Mouse (Mus musculus): Measurements from ENCODE around the gene Hba-a1. TPM values are rescaled to one million over a fixed set of nuclear protein-coding genes. Genes with fewer than 3 reads are reported as not detected.
"Not testable (repeated sequence)": the region's sequence is repeated elsewhere in the genome, so short reads cannot be mapped to it uniquely, and the experiment has no call there.

Hba-a1 gene
- total RNA-seq (2022), result over 10,000 TPM in 1 of 4 experiments, 1,000 to 10,000 TPM in 3; 1,679 to 11,117 (median 2,615) TPM

DNA sequence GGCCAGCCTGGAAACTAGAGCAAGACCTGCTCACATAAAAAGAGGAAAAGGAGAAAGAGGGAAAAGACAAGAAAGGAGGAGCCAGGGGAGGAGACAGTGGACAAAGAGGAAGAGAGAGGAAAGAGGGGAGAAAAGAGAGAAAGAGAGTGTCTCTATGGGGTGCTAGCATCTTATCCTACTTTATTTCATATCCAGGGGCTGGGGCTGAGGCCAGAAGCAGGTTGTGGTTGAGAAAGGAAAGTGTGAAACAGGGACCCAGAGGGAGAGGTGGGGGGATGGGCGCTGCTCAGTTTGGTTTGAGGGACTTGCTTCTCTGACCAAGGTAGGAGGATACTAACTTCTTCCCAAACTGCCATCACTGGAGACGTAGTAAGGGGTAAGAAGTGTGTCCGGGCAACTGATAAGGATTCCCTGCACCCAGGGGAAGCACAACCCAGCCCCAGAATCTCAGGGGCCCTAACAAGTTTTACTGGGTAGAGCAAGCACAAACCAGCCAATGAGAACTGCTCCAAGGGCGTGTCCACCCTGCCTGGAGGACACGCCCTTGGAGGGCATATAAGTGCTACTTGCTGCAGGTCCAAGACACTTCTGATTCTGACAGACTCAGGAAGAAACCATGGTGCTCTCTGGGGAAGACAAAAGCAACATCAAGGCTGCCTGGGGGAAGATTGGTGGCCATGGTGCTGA, at the start of gene Hba-a1:
Gene Hba-a1, plus strand, starts transcription at position 421 of the 687 bp plus-strand sequence.
- not testable (repeated sequence) for DNase-seq (ENCODE audit: low spot score)

GRCm38 (mm10) chr11:32233895-32234294, 49.4 kb upstream of the Hba-a1 start:
- no peak for DNase-seq (ENCODE audit: low spot score)

- DNase-seq (ENCODE audit: low spot score), result no peak
Observed at GRCm38 (mm10) chr11:32234816-32235485, 48.4 kb upstream of the Hba-a1 start.

- peak; percentile 68 for DNase-seq (ENCODE audit: low spot score)
Observed at GRCm38 (mm10) chr11:32235646-32236045, 47.7 kb upstream of the Hba-a1 start.

DNA sequence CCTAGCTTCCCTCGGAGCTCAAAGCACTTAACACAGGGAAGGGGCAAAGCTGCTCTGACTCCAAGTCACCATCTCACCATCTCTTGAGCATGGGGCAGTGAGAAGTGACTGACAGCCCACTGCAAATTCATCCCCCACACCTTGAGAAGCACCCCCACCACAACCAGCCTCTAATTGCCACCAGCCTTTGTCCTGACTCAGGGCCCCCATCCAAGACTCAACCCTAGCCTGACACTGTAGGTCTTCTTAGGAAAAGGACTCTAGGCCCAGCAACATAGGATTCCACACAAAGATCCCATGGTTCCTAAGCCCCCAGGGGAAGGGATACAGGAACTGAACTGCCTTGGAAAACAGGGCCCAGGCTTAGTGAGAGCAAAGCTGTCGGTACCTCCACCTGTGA, 47.2 kb upstream of the Hba-a1 start:
- DNase-seq (ENCODE audit: low spot score), result no peak

GRCm38 (mm10) chr11:32236712-32237410, 46.5 kb upstream of the Hba-a1 start:
- DNase-seq (ENCODE audit: low spot score), result no peak

GRCm38 (mm10) chr11:32237411-32237795, 45.9 kb upstream of the Hba-a1 start:
- no peak for DNase-seq (ENCODE audit: low spot score)

GRCm38 (mm10) chr11:32238093-32238860, 45.0 kb upstream of the Hba-a1 start:
- DNase-seq (ENCODE audit: low spot score), result peak; percentile 67

GRCm38 (mm10) chr11:32241391-32241790, 41.9 kb upstream of the Hba-a1 start:
- DNase-seq (ENCODE audit: low spot score), result no peak

GRCm38 (mm10) chr11:32242209-32242608, 41.1 kb upstream of the Hba-a1 start:
- no peak for DNase-seq (ENCODE audit: low spot score)

DNA sequence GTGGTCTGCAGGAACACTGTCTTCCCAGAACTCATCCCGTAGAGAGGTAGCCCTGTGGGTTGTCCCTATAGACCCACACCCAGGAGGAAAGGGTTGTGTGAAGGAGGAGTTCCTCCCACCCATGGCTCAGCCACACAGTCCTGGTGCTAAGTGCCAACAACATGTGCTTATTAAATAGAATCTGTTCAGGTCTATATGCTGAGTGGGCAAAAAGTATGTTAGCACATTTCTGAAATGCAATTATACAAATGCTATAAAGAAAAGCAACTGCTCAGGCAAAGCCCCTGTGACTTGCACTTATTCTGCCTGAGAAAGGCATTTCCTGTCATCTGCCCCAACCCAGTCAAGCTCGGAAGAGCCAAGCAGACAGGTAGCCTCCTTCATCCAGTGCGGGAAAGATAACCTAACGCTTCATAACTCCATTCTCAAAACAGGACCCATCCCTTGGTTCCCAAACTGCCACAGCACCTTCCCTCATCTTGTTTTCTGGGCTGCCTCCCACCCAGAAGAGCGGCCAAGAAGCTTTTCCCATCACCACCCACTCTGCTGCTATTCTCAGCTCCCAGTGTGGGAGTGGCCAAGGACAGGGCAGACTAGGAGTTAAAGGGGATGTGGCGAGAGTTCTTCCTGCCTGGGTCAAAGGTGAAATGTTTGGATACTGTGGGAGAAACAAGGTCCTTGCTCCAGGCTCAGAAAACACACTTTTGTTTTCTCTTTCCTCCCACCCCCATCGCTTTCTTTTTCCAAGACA, 39.9 kb upstream of the Hba-a1 start:
- no peak for DNase-seq (ENCODE audit: low spot score)

DNA sequence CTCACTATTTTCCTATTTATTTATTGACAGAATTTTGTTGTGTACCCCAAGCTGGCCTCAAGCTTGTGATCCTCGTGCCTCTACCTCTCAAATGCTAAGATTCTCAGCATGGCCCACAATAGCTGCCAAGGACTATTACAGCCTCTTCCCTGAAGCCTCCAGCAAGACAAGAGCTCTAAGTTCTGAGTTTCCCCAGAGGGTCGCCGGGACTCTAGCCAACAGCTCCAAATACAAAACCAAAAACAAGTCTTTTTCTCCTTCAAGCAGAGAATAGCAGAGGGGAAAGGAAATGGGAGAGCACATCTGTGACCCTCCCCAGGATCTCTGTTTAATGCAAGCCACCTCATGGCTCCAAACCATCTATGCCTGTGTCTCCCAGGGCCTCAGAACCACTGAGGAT, 39.2 kb upstream of the Hba-a1 start:
- DNase-seq (ENCODE audit: low spot score), result peak; percentile 50

DNA sequence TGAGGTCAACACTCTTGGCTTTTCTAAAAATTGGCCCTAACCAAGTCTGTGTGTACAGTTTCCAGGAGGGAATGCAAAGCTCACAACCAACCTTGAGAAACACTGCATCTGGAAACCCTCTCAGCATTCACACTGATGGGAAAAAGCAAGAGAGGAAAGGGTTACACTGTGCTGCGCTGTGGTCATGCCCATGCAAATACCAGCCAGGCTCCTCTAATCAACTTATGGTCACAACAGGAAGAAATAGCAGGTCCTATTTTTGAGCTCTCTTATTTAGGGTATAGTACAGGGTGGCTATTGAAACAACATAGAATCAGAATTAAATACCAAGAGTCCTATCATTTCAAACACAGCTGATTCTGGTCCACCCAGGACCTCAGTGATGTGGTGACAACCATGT, 38.7 kb upstream of the Hba-a1 start:
- no peak for DNase-seq (ENCODE audit: low spot score)

DNA sequence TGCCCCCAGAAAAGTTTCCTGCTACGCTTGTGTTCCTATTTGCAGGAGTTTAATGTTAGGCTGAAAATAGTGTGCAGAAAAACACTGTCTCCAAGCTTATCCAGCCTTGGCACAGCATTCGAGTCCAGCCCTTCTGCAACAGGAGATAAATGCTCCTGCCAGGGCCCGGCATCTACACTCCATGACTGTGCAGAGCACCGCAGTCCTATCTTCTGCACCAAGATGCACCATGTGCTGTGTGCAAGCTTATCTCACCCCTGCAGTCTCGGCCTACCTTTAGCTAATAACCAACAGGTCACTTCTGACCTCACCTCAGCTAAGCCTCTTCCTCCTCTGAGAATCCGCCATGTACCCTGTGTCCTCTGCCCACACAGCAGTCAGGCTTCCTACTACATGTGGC, 37.7 kb upstream of the Hba-a1 start:
- DNase-seq (ENCODE audit: low spot score), result no peak

- no peak for DNase-seq (ENCODE audit: low spot score)
Observed at GRCm38 (mm10) chr11:32247068-32247467, 36.2 kb upstream of the Hba-a1 start.

GRCm38 (mm10) chr11:32248350-32248749, 35.0 kb upstream of the Hba-a1 start:
- no peak for DNase-seq (ENCODE audit: low spot score)

GRCm38 (mm10) chr11:32250880-32251763, 32.2 kb upstream of the Hba-a1 start:
- DNase-seq (ENCODE audit: low spot score), result no peak

GRCm38 (mm10) chr11:32253121-32253520, 30.2 kb upstream of the Hba-a1 start:
- no peak for DNase-seq (ENCODE audit: low spot score)

DNA sequence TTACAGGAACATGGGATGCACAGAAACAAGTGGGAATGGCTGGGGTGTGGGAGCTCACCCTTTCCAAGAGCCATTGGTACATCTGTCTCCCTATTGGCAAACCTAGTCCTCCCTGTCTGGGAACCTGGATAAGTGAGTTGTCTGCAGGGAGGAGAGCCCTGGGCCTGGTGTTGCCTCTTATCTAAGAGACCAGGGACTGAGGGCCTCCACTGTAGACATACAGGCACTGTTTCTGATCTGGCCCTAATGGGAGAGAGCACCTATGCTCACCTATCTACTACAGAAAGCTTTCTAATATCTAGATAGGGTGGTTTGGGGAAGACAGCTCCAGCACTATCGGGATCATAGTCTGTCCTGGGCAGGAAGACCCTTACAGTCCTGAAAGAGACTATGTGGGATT, 27.2 kb upstream of the Hba-a1 start:
- no peak for DNase-seq (ENCODE audit: low spot score)

GRCm38 (mm10) chr11:32256566-32256965, 26.7 kb upstream of the Hba-a1 start:
- no peak for DNase-seq (ENCODE audit: low spot score)
